Mouse (Mus musculus) heart, postnatal 0 days (tissue): ENCODE results near the gene Angptl8.

Source experiments
- CTCF ChIP-seq: IDR thresholded peaks from 2 replicates; pipeline ENCODE4 v1.5.1; 2016; ENCODE audit warnings: antibody characterized with exemption, control low read depth, low read depth
- EP300 ChIP-seq: IDR thresholded peaks from 2 replicates; pipeline ENCODE4 v1.6.1; 2016; ENCODE audit warnings: antibody characterized with exemption, low read depth

- TF ChIP-seq CTCF (no peak), EP300 (no peak)
Observed at GRCm38 (mm10) chr9:21842391-21842790, 7.1 kb downstream of the Angptl8 start.
